Mouse (Mus musculus) kidney, embryonic 16.5 days (tissue): ENCODE measurements around the gene Tas2r139. TPM values are rescaled to one million over a fixed set of nuclear protein-coding genes. Genes with fewer than 3 reads are reported as not detected.
"Not testable (repeated sequence)": the region's sequence is repeated elsewhere in the genome, so short reads cannot be mapped to it uniquely, and the experiment has no call there.

Source experiments
- ATAC-seq: fragments of 200-750 bp; cut with Nextera tagmentation; 2 replicates; pipeline ENCODE4 v1.8.0; 2017; ENCODE audit warnings: moderate TSS enrichment; ENCODE audit not compliant: low FRiP score, low TSS enrichment
- H3K27ac ChIP-seq: fragments of 300-500 bp; sonication (generic); 2 replicates; pipeline ENCODE4 v1.5.1; 2014; ENCODE audit warnings: low read length
- H3K27me3 ChIP-seq: fragments of 300-500 bp; sonication (generic); 2 replicates; pipeline ENCODE4 v1.6.1; 2014; ENCODE audit warnings: low read length, control low read depth, mixed read lengths; ENCODE audit not compliant: insufficient read depth
- H3K36me3 ChIP-seq: fragments of 300-500 bp; sonication (generic); 2 replicates; pipeline ENCODE4 v1.6.1; 2014; ENCODE audit warnings: low read length, control low read depth, mixed read lengths; ENCODE audit not compliant: insufficient read depth
- H3K4me1 ChIP-seq: fragments of 300-500 bp; sonication (generic); 2 replicates; pipeline ENCODE4 v1.6.1; 2014; ENCODE audit warnings: low read length, control low read depth, mixed read lengths; ENCODE audit not compliant: insufficient read depth
- H3K4me2 ChIP-seq: fragments of 300-500 bp; sonication (generic); replicated peaks from 2 replicates; pipeline ENCODE4 v1.6.1; 2014; ENCODE audit warnings: low read depth, low read length
- H3K4me3 ChIP-seq: fragments of 300-500 bp; sonication (generic); 2 replicates; pipeline ENCODE4 v1.5.1; 2014; ENCODE audit warnings: mild to moderate bottlenecking, low read length
- H3K9ac ChIP-seq: fragments of 300-500 bp; sonication (generic); replicated peaks from 2 replicates; pipeline ENCODE4 v1.6.1; 2014; ENCODE audit warnings: low read length
- H3K9me3 ChIP-seq: fragments of 300-500 bp; sonication (generic); 2 replicates; pipeline ENCODE4 v1.6.1; 2016; ENCODE audit warnings: low read length, control low read depth
- WGBS: fragments of 180-500 bp; shearing (Covaris S2); extraction: QIAGEN DNeasy Blood & Tissue Kit; methylation state at CpG from one replicate; pipeline ENCODE4 v1.1.7; 2014; 5-methylcytosine and 5-hydroxymethylcytosine counted together
- polyA plus RNA-seq: library from polyadenylated mRNA; unstranded; fragments of >200 nt; fragmentation: Nextera tagmentation; extraction: Ambion mirVana; gene quantifications from 2 replicates; pipeline ENCODE4 v1.2.1, GENCODE M21; 2015

Tas2r139 gene
- polyA plus RNA-seq = not detected in 2 replicates

GRCm38 (mm10) chr6:42140636-42141035 is at the start of gene Tas2r139:
Gene Tas2r139 (plus strand): TSS chr6:42140936.
- ATAC-seq = no peak
- Histone ChIP-seq H3K4me3 (no peak within 1 kb of the TSS), H3K27me3 (no peaks in the 10 kb centered on the region), H3K9ac (no peak within 1 kb of the TSS), H3K4me1 (no peaks in the 10 kb centered on the region), H3K27ac (no peak within 1 kb of the TSS), H3K9me3 (no peaks in the 10 kb centered on the region), H3K36me3 (no peaks in the 10 kb centered on the region), H3K4me2 (no peak within 1 kb of the TSS)
- WGBS = 75% methylated on average over 3 of the region's 3 CpGs

- H3K4me2 ChIP-seq, H3K9me3 ChIP-seq, H3K4me3 ChIP-seq, ATAC-seq, H3K27me3 ChIP-seq, H3K9ac ChIP-seq, H3K4me1 ChIP-seq, H3K36me3 ChIP-seq, H3K27ac ChIP-seq: not testable (repeated sequence)
- WGBS = 79% methylated on average over 14 of the region's 15 CpGs
Observed at GRCm38 (mm10) chr6:42151115-42151514, 10.4 kb downstream of the Tas2r139 start.

GRCm38 (mm10) chr6:42182462-42182861 is 41.7 kb downstream of the Tas2r139 start:
- Histone ChIP-seq H3K4me2 (no peak overlapping the region), H3K9me3 (0 out of 2 replicates have a peak, but pooled peaks cover 3% of the 10 kb centered on the region), H3K36me3 (no peaks in the 10 kb centered on the region), H3K4me1 (no peaks in the 10 kb centered on the region), H3K9ac (no peak overlapping the region), H3K27me3 (no peaks in the 10 kb centered on the region), H3K27ac (no peak overlapping the region), H3K4me3 (no peak overlapping the region)
- 65% methylated on average over 1 of the region's 1 CpGs for WGBS
- ATAC-seq = no peak

- ATAC-seq = no peak
- Histone ChIP-seq H3K36me3 (no peaks in the 10 kb centered on the region), H3K9me3 (no peaks in the 10 kb centered on the region), H3K4me1 (no peaks in the 10 kb centered on the region), H3K27ac (no peak overlapping the region), H3K4me2 (no peak overlapping the region), H3K9ac (no peak overlapping the region), H3K27me3 (no peaks in the 10 kb centered on the region), H3K4me3 (no peak overlapping the region)
- WGBS = 50% methylated on average over 3 of the region's 3 CpGs
Observed at GRCm38 (mm10) chr6:42186230-42186629, 45.5 kb downstream of the Tas2r139 start.

Other genes with a start within 250 kb of the Tas2r139 start
- not detected in 2 replicates for gene Sval1, start 189.3 kb upstream of the Tas2r139 start, polyA plus RNA-seq
- gene Sval3, start 172.8 kb upstream of the Tas2r139 start, polyA plus RNA-seq = not detected in 2 replicates
- gene Sva, start 102.5 kb upstream of the Tas2r139 start, polyA plus RNA-seq = not detected in 2 replicates
- not detected in 2 replicates for gene Tas2r144, start 74.4 kb downstream of the Tas2r139 start, polyA plus RNA-seq
- 36.7 and 37.8 TPM in 2 replicates for gene Gstk1, start 105.0 kb downstream of the Tas2r139 start, polyA plus RNA-seq
- gene Tmem139, start 121.0 kb downstream of the Tas2r139 start, polyA plus RNA-seq = 4.6 and 4.9 TPM in 2 replicates
- 70.6 and 71.2 TPM in 2 replicates for gene Casp2, start 124.0 kb downstream of the Tas2r139 start, polyA plus RNA-seq
- 0.17 and 0.29 TPM in 2 replicates for gene Clcn1, start 145.7 kb downstream of the Tas2r139 start, polyA plus RNA-seq
- 0.11 and 0.13 TPM in 2 replicates for gene Fam131b, start 183.7 kb downstream of the Tas2r139 start, polyA plus RNA-seq
- gene Zyx, start 208.7 kb downstream of the Tas2r139 start, polyA plus RNA-seq = 115 and 130 TPM in 2 replicates
- 8.2 and 8.6 TPM in 2 replicates for gene Epha1, start 232.3 kb downstream of the Tas2r139 start, polyA plus RNA-seq